Mouse (Mus musculus) midbrain, embryonic 11.5 days (tissue): ENCODE results near the gene Rbm20. TPM values are rescaled to one million over a fixed set of nuclear protein-coding genes. Genes with fewer than 3 reads are reported as not detected.

Experiments
- ATAC-seq: fragments of 200-750 bp; cut with Nextera tagmentation; 2 replicates; pipeline ENCODE4 v1.8.0; 2017; ENCODE audit warnings: moderate TSS enrichment, moderate library complexity; ENCODE audit not compliant: low FRiP score
- DNase-seq: peaks from one replicate; pipeline ENCODE4 v3.0.0; 2015; ENCODE audit warnings: low spot score; ENCODE audit errors: missing footprints
- H3K27ac ChIP-seq: fragments of 300-500 bp; sonication (generic); 2 replicates; pipeline ENCODE4 v1.5.1; 2014; ENCODE audit warnings: low read depth, low read length
- H3K27me3 ChIP-seq: fragments of 300-500 bp; sonication (generic); 2 replicates; pipeline ENCODE4 v1.6.1; 2014; ENCODE audit warnings: mild to moderate bottlenecking, low read length, moderate library complexity, mixed read lengths; ENCODE audit not compliant: control insufficient read depth, insufficient read depth
- H3K36me3 ChIP-seq: fragments of 300-500 bp; sonication (generic); 2 replicates; pipeline ENCODE4 v1.6.1; 2014; ENCODE audit warnings: mild to moderate bottlenecking, low read length, moderate library complexity, mixed read lengths; ENCODE audit not compliant: control insufficient read depth, insufficient read depth
- H3K4me1 ChIP-seq: fragments of 300-500 bp; sonication (generic); 2 replicates; pipeline ENCODE4 v1.6.1; 2014; ENCODE audit warnings: low read length; ENCODE audit not compliant: control insufficient read depth, insufficient read depth
- H3K4me2 ChIP-seq: fragments of 300-500 bp; sonication (generic); 2 replicates; pipeline ENCODE4 v1.6.1; 2014; ENCODE audit warnings: mild to moderate bottlenecking, moderate library complexity
- H3K4me3 ChIP-seq: fragments of 300-500 bp; sonication (generic); 2 replicates; pipeline ENCODE4 v1.5.1; 2014; ENCODE audit warnings: low read depth, low read length
- H3K9ac ChIP-seq: fragments of 300-500 bp; sonication (generic); 2 replicates; pipeline ENCODE4 v1.6.1; 2014; ENCODE audit warnings: low read length
- H3K9me3 ChIP-seq: fragments of 300-500 bp; sonication (generic); 2 replicates; pipeline ENCODE4 v1.6.1; 2016; ENCODE audit warnings: low read length; ENCODE audit not compliant: control insufficient read depth
- WGBS: fragments of 180-500 bp; shearing (Covaris S2); extraction: QIAGEN DNeasy Blood & Tissue Kit; methylation state at CpG from one replicate; pipeline ENCODE4 v1.1.7; 2014; 5-methylcytosine and 5-hydroxymethylcytosine counted together
- polyA plus RNA-seq: library from polyadenylated mRNA; unstranded; fragments of >200 nt; fragmentation: Nextera tagmentation; extraction: Ambion mirVana; gene quantifications from 2 replicates; pipeline ENCODE4 v1.2.1, GENCODE M21; 2014

Gene Rbm20
- polyA plus RNA-seq, 1 experiment from 2014 or later = 1.0 TPM

- no peaks in the 10 kb centered on the region for H3K4me1 ChIP-seq
- no peaks in the 10 kb centered on the region for H3K27me3 ChIP-seq
- no peak overlapping the region for H3K9ac ChIP-seq
- DNase-seq (no peak), ATAC-seq (no peak)
- no peak overlapping the region for H3K27ac ChIP-seq
- no peak overlapping the region for H3K4me2 ChIP-seq
- 89% methylated on average over 5 of the region's 5 CpGs for WGBS
- no peak overlapping the region for H3K4me3 ChIP-seq
- no peaks in the 10 kb centered on the region for H3K9me3 ChIP-seq
- H3K36me3 ChIP-seq = no peaks in the 10 kb centered on the region
Observed at GRCm38 (mm10) chr19:53807276-53807801, 130.2 kb downstream of the Rbm20 start.

- ATAC-seq (no peak), DNase-seq (no peak)
- Histone ChIP-seq H3K27ac (no peak overlapping the region), H3K27me3 (no peaks in the 10 kb centered on the region), H3K36me3 (no peaks in the 10 kb centered on the region), H3K4me3 (no peak overlapping the region), H3K4me2 (no peak overlapping the region), H3K4me1 (no peaks in the 10 kb centered on the region), H3K9me3 (no peaks in the 10 kb centered on the region), H3K9ac (no peak overlapping the region)
- WGBS = 78% methylated on average over 15 of the region's 15 CpGs
Observed at GRCm38 (mm10) chr19:53808041-53808777, 131.1 kb downstream of the Rbm20 start.

- Histone ChIP-seq H3K27me3 (no peaks in the 10 kb centered on the region), H3K36me3 (no peaks in the 10 kb centered on the region), H3K4me2 (no peak overlapping the region), H3K27ac (no peak overlapping the region), H3K9me3 (no peaks in the 10 kb centered on the region), H3K4me1 (no peaks in the 10 kb centered on the region), H3K9ac (no peak overlapping the region), H3K4me3 (no peak overlapping the region)
- ATAC-seq = no peak
- DNase-seq = no peak
- 69% methylated on average over 7 of the region's 7 CpGs for WGBS
Observed at GRCm38 (mm10) chr19:53809185-53809861, 132.2 kb downstream of the Rbm20 start.

- ATAC-seq = no peak
- Histone ChIP-seq H3K27ac (no peak overlapping the region), H3K4me2 (no peak overlapping the region), H3K4me3 (no peak overlapping the region), H3K36me3 (no peaks in the 10 kb centered on the region), H3K9ac (no peak overlapping the region), H3K27me3 (no peaks in the 10 kb centered on the region), H3K4me1 (no peaks in the 10 kb centered on the region), H3K9me3 (no peaks in the 10 kb centered on the region)
- no peak for DNase-seq
- WGBS = 83% methylated on average over 7 of the region's 7 CpGs
Observed at GRCm38 (mm10) chr19:53810024-53810423, 132.9 kb downstream of the Rbm20 start.

- Histone ChIP-seq H3K4me2 (no peak overlapping the region), H3K9ac (no peak overlapping the region), H3K4me3 (no peak overlapping the region), H3K36me3 (no peaks in the 10 kb centered on the region), H3K4me1 (no peaks in the 10 kb centered on the region), H3K27ac (no peak overlapping the region), H3K9me3 (no peaks in the 10 kb centered on the region), H3K27me3 (no peaks in the 10 kb centered on the region)
- DNase-seq (no peak), ATAC-seq (no peak)
- WGBS = 76% methylated on average over 3 of the region's 3 CpGs
Observed at GRCm38 (mm10) chr19:53810584-53810983, 133.5 kb downstream of the Rbm20 start.

GRCm38 (mm10) chr19:53813576-53813975 is 136.5 kb downstream of the Rbm20 start:
- Histone ChIP-seq H3K4me3 (no peak overlapping the region), H3K36me3 (no peaks in the 10 kb centered on the region), H3K4me2 (no peak overlapping the region), H3K9me3 (no peaks in the 10 kb centered on the region), H3K4me1 (no peaks in the 10 kb centered on the region), H3K27me3 (no peaks in the 10 kb centered on the region), H3K9ac (no peak overlapping the region), H3K27ac (no peak overlapping the region)
- 93% methylated on average over 5 of the region's 5 CpGs for WGBS
- no peak for ATAC-seq
- DNase-seq = no peak

- no peak for DNase-seq
- ATAC-seq = no peak
- 89% methylated on average over 4 of the region's 4 CpGs for WGBS
- no peaks in the 10 kb centered on the region for H3K9me3 ChIP-seq
- no peaks in the 10 kb centered on the region for H3K4me1 ChIP-seq
- no peak overlapping the region for H3K4me3 ChIP-seq
- no peaks in the 10 kb centered on the region for H3K27me3 ChIP-seq
- no peaks in the 10 kb centered on the region for H3K36me3 ChIP-seq
- no peak overlapping the region for H3K9ac ChIP-seq
- H3K4me2 ChIP-seq = no peak overlapping the region
- H3K27ac ChIP-seq = no peak overlapping the region
Observed at GRCm38 (mm10) chr19:53815714-53816113, 138.6 kb downstream of the Rbm20 start.

GRCm38 (mm10) chr19:53816242-53816641 is 139.1 kb downstream of the Rbm20 start:
- Histone ChIP-seq H3K9ac (no peak overlapping the region), H3K27me3 (no peaks in the 10 kb centered on the region), H3K4me1 (peaks cover 2% of the 10 kb centered on the region; the same call in 1 of the 2 replicates), H3K36me3 (no peaks in the 10 kb centered on the region), H3K4me2 (no peak overlapping the region), H3K27ac (no peak overlapping the region), H3K9me3 (no peaks in the 10 kb centered on the region), H3K4me3 (no peak overlapping the region)
- WGBS = 86% methylated on average over 11 of the region's 11 CpGs
- ATAC-seq (no peak), DNase-seq (no peak)

- ATAC-seq (no peak), DNase-seq (no peak)
- WGBS = 81% methylated on average over 6 of the region's 6 CpGs
- Histone ChIP-seq H3K4me3 (no peak overlapping the region), H3K27me3 (no peaks in the 10 kb centered on the region), H3K36me3 (no peaks in the 10 kb centered on the region), H3K27ac (no peak overlapping the region), H3K4me2 (no peak overlapping the region), H3K4me1 (peaks cover 6% of the 10 kb centered on the region), H3K9me3 (no peaks in the 10 kb centered on the region), H3K9ac (no peak overlapping the region)
Observed at GRCm38 (mm10) chr19:53819299-53819698, 142.2 kb downstream of the Rbm20 start.
